Mouse (Mus musculus) left cerebral cortex, postnatal 36 days (tissue): ENCODE results near the gene Ddr1. TPM values are rescaled to one million over a fixed set of nuclear protein-coding genes. Genes with fewer than 3 reads are reported as not detected.

Source experiments
- DNase-seq, 2 experiments: peaks; one replicate each; pipeline ENCODE4 v3.0.0; 2021 to 2022; ENCODE audit warnings: low spot score in 2 of 2, mixed read lengths in 1 of 2
- intact Hi-C: fragments of 180-260 bp; cut with DNase I; formaldehyde crosslinking; loops from one replicate; pipeline ENCODE4 v1.15.1; 2025
- total RNA-seq, 2 experiments: library from RNA; stranded (reverse); gene quantifications; 2 replicates each; pipeline ENCODE4 v1.2.3; 2021

Gene Ddr1
- total RNA-seq, 2 experiments from 2014 or later: 52.5 to 69.9 TPM

GRCm38 (mm10) chr17:35697759-35698500 is 6.5 kb downstream of the Ddr1 start:
- intact Hi-C loops: no loop called here
- peak; percentile 53 to 54 for DNase-seq

- intact Hi-C loops: no loop called here
- DNase-seq: no peak
Observed at GRCm38 (mm10) chr17:35697429-35697758, 7.0 kb downstream of the Ddr1 start.

- intact Hi-C loops: no loop called here
- no peak for DNase-seq
Observed at GRCm38 (mm10) chr17:35696691-35697090, 7.7 kb downstream of the Ddr1 start.

GRCm38 (mm10) chr17:35695289-35695688 is 9.1 kb downstream of the Ddr1 start:
- DNase-seq: no peak
- intact Hi-C loops: no loop called here

- intact Hi-C loops: no loop called here
- DNase-seq: no peak
Observed at GRCm38 (mm10) chr17:35693906-35694305, 10.5 kb downstream of the Ddr1 start.

DNA sequence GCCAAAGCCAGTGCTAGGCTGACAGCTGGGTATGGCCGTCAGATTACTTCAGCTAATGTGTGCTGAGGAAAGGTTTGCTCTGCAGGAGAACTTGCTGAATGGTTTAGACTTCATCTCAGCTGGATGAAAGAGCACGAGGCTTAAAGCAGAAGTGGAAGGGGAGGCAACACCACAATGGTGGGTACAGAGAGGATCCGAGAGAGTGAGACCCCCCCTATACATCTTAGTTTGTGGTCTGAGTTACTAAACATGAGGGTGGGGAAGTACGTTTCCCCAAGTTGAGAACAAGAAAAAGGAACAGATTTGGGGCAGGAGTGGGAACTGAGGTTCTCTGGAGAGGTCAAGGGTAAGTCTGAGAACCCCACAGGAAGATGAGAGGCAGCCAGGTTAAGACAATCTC is 12.1 kb downstream of the Ddr1 start:
- DNase-seq: no peak
- intact Hi-C loops: no loop called here

GRCm38 (mm10) chr17:35691811-35692210 is 12.6 kb downstream of the Ddr1 start:
- intact Hi-C loops: no loop called here
- DNase-seq: no peak

GRCm38 (mm10) chr17:35689936-35690645 is 14.3 kb downstream of the Ddr1 start:
- intact Hi-C loops: no loop called here

GRCm38 (mm10) chr17:35688347-35689175 is 15.9 kb downstream of the Ddr1 start:
- no peak for DNase-seq
- intact Hi-C loops: no loop called here

More at GRCm38 (mm10) chr17:35689936-35690645, 14.3 kb downstream of the Ddr1 start:
- no peak for DNase-seq

DNA sequence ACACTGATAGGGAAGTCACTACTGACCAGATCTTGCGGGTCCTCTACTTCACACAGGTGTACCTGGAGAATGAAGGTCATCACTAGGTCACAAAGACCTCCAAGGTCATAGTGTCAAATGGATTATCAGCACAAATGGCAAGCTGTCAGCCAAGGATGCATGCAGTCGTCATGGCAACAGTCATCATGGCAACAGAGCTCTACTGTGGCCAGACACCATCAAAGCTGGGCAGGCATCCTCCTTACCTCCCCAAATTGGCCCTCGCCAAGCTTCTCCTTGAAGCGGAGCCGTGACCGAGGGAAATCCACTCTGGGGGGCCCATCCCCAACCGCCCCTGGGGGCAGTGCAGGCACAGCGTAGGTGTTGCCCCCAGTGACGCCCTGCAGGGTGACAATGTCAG is 19.4 kb downstream of the Ddr1 start:
- intact Hi-C loops: no loop called here
- no peak for DNase-seq

DNA sequence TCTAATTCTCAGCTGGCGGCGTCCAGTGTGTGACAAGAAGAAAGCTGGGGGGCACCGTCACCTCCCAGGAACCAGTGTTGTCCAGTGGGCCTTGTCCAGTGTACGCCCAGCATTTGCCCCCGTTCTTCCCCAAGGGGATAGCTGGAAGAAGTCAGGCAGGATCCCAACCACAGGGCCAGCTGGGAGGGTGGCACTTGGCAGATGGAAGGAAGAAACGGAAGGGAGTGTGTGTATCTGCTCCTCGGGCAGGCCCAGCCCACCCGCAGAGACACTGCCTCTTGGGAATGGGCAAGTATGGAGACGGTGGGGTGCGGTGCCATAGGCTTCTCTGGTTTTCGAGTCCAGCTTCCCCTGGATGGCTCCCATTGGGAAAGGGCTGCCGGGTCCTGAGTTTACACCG is 22.4 kb downstream of the Ddr1 start:
- no peak for DNase-seq
- intact Hi-C loops: no loop called here

GRCm38 (mm10) chr17:35680591-35680990 is 23.8 kb downstream of the Ddr1 start:
- intact Hi-C loops: no loop called here

DNA sequence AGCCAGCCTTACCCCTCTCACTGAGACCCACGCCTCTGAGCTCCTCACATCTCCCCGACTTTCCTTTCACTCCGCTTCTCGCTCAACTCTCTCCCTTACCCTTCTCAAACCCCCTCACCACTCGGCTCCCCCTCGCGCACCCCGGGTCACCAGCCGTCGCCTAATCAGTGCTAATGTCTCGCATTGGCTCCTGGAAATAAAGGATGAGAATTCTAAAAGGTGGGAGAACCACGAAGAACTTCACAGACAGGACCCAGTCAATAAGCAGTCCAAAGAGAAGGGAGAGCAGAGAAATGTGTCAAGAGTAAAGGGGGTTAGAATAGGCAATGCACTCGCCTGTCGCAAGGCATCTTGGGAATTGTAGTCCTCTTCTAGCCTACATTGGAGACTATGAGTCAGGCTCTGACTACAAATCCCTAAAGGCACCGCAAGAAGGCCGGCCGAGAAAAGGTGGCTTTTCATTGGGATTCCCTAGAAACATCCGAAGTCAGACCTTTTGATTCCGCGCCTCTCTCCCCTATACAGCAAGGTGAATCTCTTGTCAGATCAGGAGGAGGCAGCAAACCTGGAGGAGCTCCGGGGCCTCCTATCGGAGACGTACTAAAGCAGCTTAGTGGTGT is 30.9 kb downstream of the Ddr1 start, which contains the start of gene Gtf2h4:
Gene Gtf2h4 (minus strand): TSS at position 324 of the 620 bp plus-strand sequence.
- DNase-seq: peak; percentile 81 to 87
- intact Hi-C loops: no loop called here

More at GRCm38 (mm10) chr17:35680591-35680990, 23.8 kb downstream of the Ddr1 start:
- no peak for DNase-seq

DNA sequence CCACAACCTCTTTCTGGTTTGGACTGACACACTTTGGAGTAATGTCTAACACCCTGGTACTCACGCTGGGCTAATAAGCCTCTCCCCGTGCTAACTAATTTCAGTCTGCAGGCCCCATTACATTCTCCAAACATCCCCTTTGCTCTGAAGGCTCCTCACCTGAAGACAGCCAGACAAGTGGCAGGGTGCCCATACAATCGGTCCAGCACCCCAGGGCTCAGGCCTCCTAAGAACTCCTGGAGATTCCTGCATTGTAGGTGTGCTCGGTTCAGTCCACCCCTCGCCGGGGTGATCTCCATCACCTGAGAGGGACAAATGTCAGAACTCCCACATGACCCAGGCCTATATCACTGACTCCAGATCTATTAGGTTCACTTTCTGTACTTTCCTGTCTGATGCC is 31.9 kb downstream of the Ddr1 start:
- no peak for DNase-seq
- intact Hi-C loops: no loop called here

DNA sequence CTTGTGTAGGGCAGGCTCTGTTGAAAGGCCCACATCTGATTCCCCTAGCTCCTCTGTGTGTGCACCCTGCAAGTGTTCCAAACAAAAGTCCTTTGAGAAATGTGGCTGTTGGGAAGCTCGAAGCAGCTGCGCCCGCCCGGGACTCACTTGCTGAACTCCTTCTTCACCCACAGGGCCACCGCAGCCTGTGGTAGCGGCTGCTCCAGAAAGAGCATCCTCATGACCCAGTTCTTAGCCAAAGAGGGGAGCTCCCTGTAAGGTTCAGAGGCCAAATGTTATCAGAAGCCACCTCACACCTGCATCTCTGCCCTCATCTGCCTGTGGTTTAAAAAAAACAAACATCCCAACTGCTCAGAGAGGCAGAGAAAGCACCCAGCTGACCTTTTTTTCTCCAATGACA is 32.6 kb downstream of the Ddr1 start:
- intact Hi-C loops: no loop called here
- DNase-seq: no peak

DNA sequence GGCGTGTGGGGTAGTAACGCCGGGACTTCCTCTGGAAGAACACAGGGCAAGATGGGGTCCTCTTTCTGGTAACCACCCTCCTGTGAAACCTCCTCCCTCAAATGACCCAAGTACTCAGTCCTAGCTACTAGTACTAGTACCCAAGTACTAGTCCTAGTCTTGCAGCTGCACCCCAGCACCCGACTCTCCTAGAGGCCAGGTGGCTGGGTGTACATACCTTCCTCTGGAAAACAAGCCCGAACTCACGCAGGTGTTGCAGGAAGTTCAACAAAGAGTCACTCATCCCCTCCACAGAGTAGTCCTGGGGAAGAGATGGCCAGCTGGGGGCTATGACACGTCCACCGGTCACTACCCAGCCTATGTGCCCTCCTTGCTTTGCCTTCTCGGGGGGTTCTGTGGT is 34.7 kb downstream of the Ddr1 start:
- no peak for DNase-seq
- intact Hi-C loops: loop anchor here (5.0 kb wide), 1 partner anchor 87 kb away; no protein-coding TSS in a partner anchor

DNA sequence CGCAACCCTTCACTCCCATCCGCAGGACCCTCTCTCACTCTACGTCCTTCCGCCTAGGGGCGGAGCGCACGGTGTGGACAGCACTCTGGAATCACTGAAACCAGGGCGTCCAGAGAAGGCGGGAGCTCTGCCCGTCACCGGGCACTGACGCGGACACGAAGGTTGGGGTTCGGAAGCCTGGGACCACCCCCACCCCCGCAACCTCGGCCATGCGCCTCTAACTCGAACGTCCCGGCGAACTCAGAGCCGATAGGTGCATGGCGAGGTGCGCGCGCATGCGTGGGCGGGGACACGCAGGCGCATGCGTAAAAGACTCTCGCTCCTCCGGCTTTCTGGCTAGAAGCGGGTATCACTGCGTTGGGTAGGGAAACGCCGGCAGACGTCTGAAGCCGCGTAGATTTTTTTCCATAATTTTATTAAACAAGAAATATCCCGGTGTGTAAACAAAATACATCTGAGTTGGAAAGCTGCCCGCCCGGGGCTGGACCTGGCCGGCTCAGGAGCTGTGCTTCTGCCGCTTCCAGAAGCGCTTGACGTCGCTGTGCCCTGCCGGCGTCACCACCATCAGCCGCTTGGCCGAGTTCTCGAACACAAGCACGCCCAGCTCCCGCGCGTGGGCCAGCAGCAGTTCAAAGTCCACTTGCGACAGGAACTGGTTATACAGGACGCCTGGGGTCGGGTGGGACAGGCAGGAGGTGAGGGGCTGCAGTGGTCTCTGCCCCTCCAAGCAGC is 36.9 kb downstream of the Ddr1 start, which contains the start of gene Vars2:
Gene Vars2 (minus strand): TSS at position 259 of the 732 bp plus-strand sequence.
- peak; percentile 97 to 98 for DNase-seq
- intact Hi-C loops: loop anchor here (2.0 to 5.0 kb wide), 2 partner anchors 33 to 85 kb away; no protein-coding TSS in a partner anchor

GRCm38 (mm10) chr17:35666851-35667256 is 37.6 kb downstream of the Ddr1 start:
- intact Hi-C loops: loop anchor here (2.0 to 5.0 kb wide), 2 partner anchors 32 to 85 kb away; no protein-coding TSS in a partner anchor
- peak in 1 of 2 experiments; percentile 26 for DNase-seq
